Mouse (Mus musculus) stomach, postnatal 0 days (tissue): ENCODE results near the gene Ptprn2. TPM values are rescaled to one million over a fixed set of nuclear protein-coding genes. Genes with fewer than 3 reads are reported as not detected.
"Not testable (repeated sequence)": the region's sequence is repeated elsewhere in the genome, so short reads cannot be mapped to it uniquely, and the experiment has no call there.

Source experiments
- ATAC-seq: fragments of 200-750 bp; cut with Nextera tagmentation; 2 replicates; pipeline ENCODE4 v1.8.0; 2017; ENCODE audit not compliant: low FRiP score, low TSS enrichment
- DNase-seq: peaks from one replicate; pipeline ENCODE4 v3.0.0-alpha.2; 2016; ENCODE audit warnings: low spot score
- H3K27ac ChIP-seq: fragments of 300-500 bp; sonication (generic); replicated peaks from 2 replicates; pipeline ENCODE4 v1.5.1; 2014; ENCODE audit warnings: mild to moderate bottlenecking, control low read depth
- H3K27me3 ChIP-seq: fragments of 300-500 bp; sonication (generic); 2 replicates; pipeline ENCODE4 v1.6.1; 2014; ENCODE audit warnings: low read length; ENCODE audit not compliant: control insufficient read depth, insufficient read depth
- H3K36me3 ChIP-seq: fragments of 300-500 bp; sonication (generic); 2 replicates; pipeline ENCODE4 v1.6.1; 2014; ENCODE audit warnings: low read length, mixed read lengths; ENCODE audit not compliant: control insufficient read depth, insufficient read depth
- H3K4me1 ChIP-seq: fragments of 300-500 bp; sonication (generic); replicated peaks from 2 replicates; pipeline ENCODE4 v1.6.1; 2014; ENCODE audit warnings: antibody characterized with exemption; ENCODE audit not compliant: control insufficient read depth, insufficient read depth
- H3K4me2 ChIP-seq: fragments of 300-500 bp; sonication (generic); replicated peaks from 2 replicates; pipeline ENCODE4 v1.6.1; 2014; ENCODE audit warnings: low read depth, mild to moderate bottlenecking, control low read depth, moderate library complexity
- H3K4me3 ChIP-seq: fragments of 300-500 bp; sonication (generic); 2 replicates; pipeline ENCODE4 v1.5.1; 2014; ENCODE audit warnings: low read depth, low read length, control low read depth
- H3K9ac ChIP-seq: fragments of 300-500 bp; sonication (generic); 2 replicates; pipeline ENCODE4 v1.6.1; 2014; ENCODE audit warnings: mild to moderate bottlenecking, low read length, control low read depth, mixed read lengths
- H3K9me3 ChIP-seq: fragments of 300-500 bp; sonication (generic); 2 replicates; pipeline ENCODE4 v1.6.1; 2016; ENCODE audit warnings: low read length; ENCODE audit not compliant: control insufficient read depth
- CTCF ChIP-seq: IDR thresholded peaks from 2 replicates; pipeline ENCODE4 v1.5.1; 2016; ENCODE audit warnings: antibody characterized with exemption, low read depth, mild to moderate bottlenecking, moderate library complexity
- EP300 ChIP-seq: optimal IDR thresholded peaks from 2 replicates; pipeline ENCODE3; 2016; ENCODE audit warnings: antibody characterized with exemption
- WGBS: fragments of 180-500 bp; shearing (Covaris S2); extraction: QIAGEN DNeasy Blood & Tissue Kit; methylation state at CpG from one replicate; pipeline ENCODE4 v1.1.7; 2014; 5-methylcytosine and 5-hydroxymethylcytosine counted together
- polyA plus RNA-seq: library from polyadenylated mRNA; unstranded; fragments of >200 nt; fragmentation: Nextera tagmentation; extraction: Ambion mirVana; gene quantifications from 2 replicates; pipeline ENCODE4 v1.2.1, GENCODE M21; 2015

Gene Ptprn2
- polyA plus RNA-seq, 1 experiment from 2014 or later = 6.0 TPM

- Histone ChIP-seq H3K36me3 (no peaks in the 10 kb centered on the region), H3K27me3 (no peaks in the 10 kb centered on the region), H3K4me1 (0 out of 2 replicates have a peak, but pooled peaks cover 2% of the 10 kb centered on the region), H3K4me3 (no peak overlapping the region), H3K9me3 (no peaks in the 10 kb centered on the region), H3K27ac (no peak overlapping the region), H3K9ac (no peak overlapping the region), H3K4me2 (no peak overlapping the region)
- no peak for DNase-seq
- 46% methylated on average over 1 of the region's 1 CpGs for WGBS
- TF ChIP-seq CTCF (no peak), EP300 (no peak)
- ATAC-seq = peak; percentile 92
Observed at GRCm38 (mm10) chr12:116569568-116569967, 84.0 kb downstream of the Ptprn2 start.

GRCm38 (mm10) chr12:116574102-116574501, 88.6 kb downstream of the Ptprn2 start:
- no peak overlapping the region for H3K9ac ChIP-seq
- DNase-seq = no peak
- H3K9me3 ChIP-seq = no peaks in the 10 kb centered on the region
- no peaks in the 10 kb centered on the region for H3K27me3 ChIP-seq
- WGBS = 67% methylated on average over 5 of the region's 5 CpGs
- H3K27ac ChIP-seq = no peak overlapping the region
- no peaks in the 10 kb centered on the region for H3K36me3 ChIP-seq
- ATAC-seq = no peak
- H3K4me1 ChIP-seq = 0 out of 2 replicates have a peak, but pooled peaks cover 2% of the 10 kb centered on the region
- TF ChIP-seq EP300 (no peak), CTCF (no peak)
- no peak overlapping the region for H3K4me2 ChIP-seq
- H3K4me3 ChIP-seq = no peak overlapping the region

GRCm38 (mm10) chr12:116574720-116575119, 89.2 kb downstream of the Ptprn2 start:
- 0 out of 2 replicates have a peak, but pooled peaks cover 2% of the 10 kb centered on the region for H3K4me1 ChIP-seq
- H3K9me3 ChIP-seq = no peaks in the 10 kb centered on the region
- TF ChIP-seq EP300 (no peak), CTCF (no peak)
- no peaks in the 10 kb centered on the region for H3K27me3 ChIP-seq
- no peak overlapping the region for H3K27ac ChIP-seq
- H3K4me2 ChIP-seq = no peak overlapping the region
- no peak overlapping the region for H3K4me3 ChIP-seq
- DNase-seq = no peak
- no peak for ATAC-seq
- WGBS = 59% methylated on average over 5 of the region's 5 CpGs
- H3K9ac ChIP-seq = no peak overlapping the region
- no peaks in the 10 kb centered on the region for H3K36me3 ChIP-seq

DNA sequence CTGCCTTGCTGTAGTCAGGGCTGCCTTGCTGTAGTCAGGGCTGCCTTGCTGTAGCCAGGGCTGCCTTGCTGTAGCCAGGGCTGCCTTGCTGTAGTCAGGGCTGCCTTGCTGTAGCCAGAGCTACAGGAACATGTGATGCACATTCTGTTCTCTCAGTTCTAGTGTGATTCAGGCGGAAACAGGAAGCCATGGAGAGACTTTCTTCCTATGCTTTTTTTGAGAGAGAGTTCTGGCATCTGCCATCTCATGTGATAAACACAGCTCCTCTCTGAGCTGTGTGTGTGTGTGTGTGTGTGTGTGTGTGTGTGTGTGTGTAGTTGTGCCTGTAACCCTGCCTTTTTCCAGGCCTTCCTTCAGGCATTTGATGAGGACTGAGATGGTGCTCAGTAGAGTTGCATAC, 92.4 kb downstream of the Ptprn2 start:
- not testable (repeated sequence) for H3K4me2 ChIP-seq, H3K4me3 ChIP-seq, H3K27ac ChIP-seq, DNase-seq, H3K9me3 ChIP-seq, H3K27me3 ChIP-seq, H3K4me1 ChIP-seq, ATAC-seq, H3K9ac ChIP-seq, H3K36me3 ChIP-seq
- WGBS = 48% methylated on average over 1 of the region's 1 CpGs

- no peaks in the 10 kb centered on the region for H3K27me3 ChIP-seq
- H3K36me3 ChIP-seq = no peaks in the 10 kb centered on the region
- peak; percentile 87 for ATAC-seq
- H3K4me2 ChIP-seq = no peak overlapping the region
- no peaks in the 10 kb centered on the region for H3K9me3 ChIP-seq
- no peak for TF ChIP-seq EP300
- TF ChIP-seq CTCF = no peak
- WGBS = 45% methylated on average over 8 of the region's 8 CpGs
- peak overlapping the region; percentile 70 for H3K27ac ChIP-seq
- peak; percentile 65 for DNase-seq
- H3K9ac ChIP-seq = no peak overlapping the region
- 0 out of 2 replicates have a peak, but pooled peaks cover 2% of the 10 kb centered on the region for H3K4me1 ChIP-seq
- H3K4me3 ChIP-seq = no peak overlapping the region
Observed at GRCm38 (mm10) chr12:116580827-116581544, 95.5 kb downstream of the Ptprn2 start.

GRCm38 (mm10) chr12:116581864-116582263, 96.3 kb downstream of the Ptprn2 start:
- DNase-seq = peak; percentile 51
- H3K9me3 ChIP-seq = no peaks in the 10 kb centered on the region
- peak overlapping the region; percentile 70 for H3K27ac ChIP-seq
- no peak for TF ChIP-seq CTCF
- TF ChIP-seq EP300 = no peak
- H3K9ac ChIP-seq = no peak overlapping the region
- no peaks in the 10 kb centered on the region for H3K27me3 ChIP-seq
- H3K36me3 ChIP-seq = no peaks in the 10 kb centered on the region
- no peak overlapping the region for H3K4me2 ChIP-seq
- 0 out of 2 replicates have a peak, but pooled peaks cover 2% of the 10 kb centered on the region for H3K4me1 ChIP-seq
- peak; percentile 37; the same call in 1 of the 2 replicates for ATAC-seq
- H3K4me3 ChIP-seq = no peak overlapping the region
